Mouse (Mus musculus) effector memory CD4-positive, alpha-beta T cell, adult 5 months (primary cell): ENCODE measurements around the gene Supt3. TPM values are rescaled to one million over a fixed set of nuclear protein-coding genes. Genes with fewer than 3 reads are reported as not detected.

ENCODE experiments used
- polyA plus RNA-seq: library from polyadenylated mRNA; unstranded; fragments of 100-300 nt; shearing (Covaris generic); gene quantifications from one replicate; pipeline ENCODE4 v1.2.1, GENCODE M21; 2017

Supt3 gene
- 18.6 TPM for polyA plus RNA-seq

DNA sequence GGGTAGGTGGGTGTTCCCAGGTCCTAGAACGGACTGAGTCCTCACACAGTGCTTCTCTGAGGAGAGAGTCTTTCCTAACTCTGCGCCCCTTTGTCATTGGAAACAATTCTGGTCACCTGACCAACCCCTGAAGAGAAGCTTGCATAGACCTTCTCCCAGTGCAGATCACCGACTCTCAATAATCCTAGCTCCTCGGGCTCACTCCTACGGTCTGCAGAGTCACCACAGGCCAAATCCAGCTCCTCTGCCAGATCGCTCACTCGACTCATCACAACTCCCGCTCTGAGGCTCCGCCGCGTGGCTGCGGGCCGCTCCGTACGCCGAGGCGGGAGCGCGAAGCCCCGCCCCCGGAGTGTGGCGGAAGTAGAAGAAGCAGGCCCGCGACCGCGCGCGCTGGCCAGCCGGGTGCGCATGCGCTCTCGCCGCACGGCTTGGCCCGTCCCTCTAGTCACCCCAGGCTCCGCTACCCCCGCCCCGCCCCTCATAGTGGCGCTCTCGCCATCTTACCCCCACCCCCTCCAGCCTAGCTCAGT, at the start of gene Supt3:
Gene Supt3, plus strand, starts transcription at position 415 of the 533 bp plus-strand sequence.

DNA sequence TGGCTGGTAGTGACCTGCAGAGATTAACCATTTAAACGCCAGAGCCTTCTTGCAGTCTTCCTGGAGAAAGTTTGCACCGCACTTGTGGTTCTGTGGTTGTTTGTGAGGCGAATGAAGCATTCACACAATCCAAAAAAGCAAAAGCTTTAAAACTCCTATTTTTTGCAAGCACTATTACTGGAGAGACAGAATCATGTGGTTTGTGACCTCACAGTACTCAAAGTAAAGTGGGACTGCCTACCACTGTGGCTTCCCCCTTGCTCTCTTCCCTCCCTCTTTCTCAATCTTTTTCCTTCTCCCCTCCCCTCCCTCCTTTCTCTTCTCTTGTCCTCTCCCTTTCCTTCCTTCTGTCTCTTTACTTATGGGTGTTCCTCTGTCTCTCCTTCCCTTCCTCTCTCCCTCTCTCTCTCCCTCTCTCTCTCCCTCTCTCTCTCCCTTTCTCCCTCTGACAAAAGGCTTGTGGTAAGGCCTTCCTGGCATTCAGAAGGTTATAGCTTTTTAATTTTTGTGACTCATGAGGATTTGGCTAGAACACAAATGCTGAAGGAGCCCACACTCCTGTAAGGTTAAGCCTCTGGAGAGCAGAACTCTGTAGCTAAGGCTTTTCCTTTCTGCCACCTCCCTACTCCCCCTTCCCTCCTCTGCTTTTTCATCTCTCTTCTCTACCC, 37.7 kb downstream of the Supt3 start, which contains the start of gene Runx2:
Gene Runx2, minus strand, starts transcription at position 290 of the 668 bp plus-strand sequence.

Other genes with a start within 250 kb of the Supt3 start
- gene Runx2, start 37.6 kb downstream of the Supt3 start, polyA plus RNA-seq: 35.3 TPM